Mouse (Mus musculus) lung, adult 2 months (tissue): Measurements from ENCODE around the gene Myocd.

Experiments
- CTCF ChIP-seq: fragments of 200-500 bp; IDR thresholded peaks from 2 replicates; pipeline ENCODE4 v1.5.1; 2011; ENCODE audit warnings: mild to moderate bottlenecking, low read length, control low read depth; ENCODE audit not compliant: insufficient read depth
- POLR2A ChIP-seq: fragments of 200-500 bp; IDR thresholded peaks from 2 replicates; pipeline ENCODE4 v1.6.1; 2011; ENCODE audit warnings: low read depth, mild to moderate bottlenecking, control low read depth, low read length, borderline replicate concordance; ENCODE audit errors: extremely low read depth

DNA sequence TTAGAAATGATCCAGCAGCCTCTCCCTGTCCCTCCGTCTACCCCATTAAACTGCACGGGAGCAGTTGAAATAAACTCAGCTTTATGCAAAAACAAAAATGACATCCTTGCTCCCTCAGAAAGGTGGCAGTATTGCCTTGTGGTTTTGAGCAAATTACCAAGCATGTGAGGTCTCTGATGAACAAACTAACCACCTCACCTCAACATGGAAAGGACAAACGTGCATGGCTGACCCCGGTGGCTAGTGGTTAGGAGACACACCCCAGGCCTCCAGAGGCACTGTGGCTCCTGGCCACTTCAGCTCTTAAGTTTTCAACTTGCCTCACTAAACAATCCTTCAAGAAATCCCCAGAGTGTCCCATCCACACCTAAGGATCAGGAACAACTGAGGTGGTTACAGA, 1.5 kb downstream of the Myocd start:
- TF ChIP-seq POLR2A (no peak), CTCF (peak; percentile 7; the same call in 1 of the 2 replicates)
